Mouse (Mus musculus): ENCODE measurements around the gene Gnao1. TPM values are rescaled to one million over a fixed set of nuclear protein-coding genes. Genes with fewer than 3 reads are reported as not detected.

The Gnao1 gene
- polyA plus RNA-seq, 1 experiment from 2014 or later = 3.5 TPM

DNA sequence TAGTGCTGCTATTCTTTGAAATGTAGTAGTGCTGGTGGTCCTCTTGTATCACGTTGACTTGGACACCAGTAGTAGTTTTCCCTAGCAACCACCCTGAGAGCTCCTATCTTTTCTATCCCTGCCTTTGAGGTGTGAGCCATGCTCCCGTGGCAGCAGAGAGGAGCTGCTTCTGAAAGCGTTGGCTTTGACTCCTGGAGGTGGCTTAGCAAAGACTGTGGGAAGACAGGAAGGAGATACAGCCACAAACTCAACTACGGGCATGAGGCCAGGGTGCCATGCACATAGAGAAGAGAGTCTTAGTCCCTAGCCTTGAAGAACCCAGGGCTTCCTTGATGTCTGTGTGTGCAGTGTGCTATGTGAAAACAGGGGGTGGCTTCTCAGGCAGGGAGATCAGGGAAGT is 10.2 kb downstream of the Gnao1 start:
- H3K9me3 ChIP-seq = no peaks in the 10 kb centered on the region
- ATAC-seq (ENCODE audit: borderline replicate concordance, extremely low read depth, low FRiP score, low TSS enrichment) = no peak
- WGBS = 67% methylated on average over 4 of the region's 4 CpGs
- H3K27ac ChIP-seq = no peak overlapping the region
- no peaks in the 10 kb centered on the region for H3K4me1 ChIP-seq
- H3K27me3 ChIP-seq = peaks cover under 1% of the 10 kb centered on the region; the same call in 1 of the 2 replicates
- no peaks in the 10 kb centered on the region for H3K36me3 ChIP-seq
- H3K4me2 ChIP-seq = no peak overlapping the region
- H3K4me3 ChIP-seq = no peak overlapping the region
- no peak overlapping the region for H3K9ac ChIP-seq

GRCm38 (mm10) chr8:93821327-93821726 is 11.6 kb downstream of the Gnao1 start:
- Histone ChIP-seq H3K4me1 (no peaks in the 10 kb centered on the region), H3K9me3 (no peaks in the 10 kb centered on the region), H3K27ac (no peak overlapping the region), H3K27me3 (no peaks in the 10 kb centered on the region; the same call in 1 of the 2 replicates), H3K36me3 (no peaks in the 10 kb centered on the region), H3K4me3 (no peak overlapping the region), H3K9ac (no peak overlapping the region), H3K4me2 (no peak overlapping the region)
- 75% methylated on average over 7 of the region's 7 CpGs for WGBS
- no peak for ATAC-seq (ENCODE audit: borderline replicate concordance, extremely low read depth, low FRiP score, low TSS enrichment)

- H3K4me3 ChIP-seq = no peak overlapping the region
- H3K27me3 ChIP-seq = no peaks in the 10 kb centered on the region
- H3K36me3 ChIP-seq = no peaks in the 10 kb centered on the region
- H3K9me3 ChIP-seq = no peaks in the 10 kb centered on the region
- H3K9ac ChIP-seq = no peak overlapping the region
- peak; percentile 59; the same call in 1 of the 2 replicates for ATAC-seq (ENCODE audit: borderline replicate concordance, extremely low read depth, low FRiP score, low TSS enrichment)
- no peak overlapping the region for H3K27ac ChIP-seq
- H3K4me2 ChIP-seq = no peak overlapping the region
- no peaks in the 10 kb centered on the region for H3K4me1 ChIP-seq
- WGBS = 31% methylated on average over 4 of the region's 4 CpGs
Measured at GRCm38 (mm10) chr8:93825317-93825716, 15.6 kb downstream of the Gnao1 start.

DNA sequence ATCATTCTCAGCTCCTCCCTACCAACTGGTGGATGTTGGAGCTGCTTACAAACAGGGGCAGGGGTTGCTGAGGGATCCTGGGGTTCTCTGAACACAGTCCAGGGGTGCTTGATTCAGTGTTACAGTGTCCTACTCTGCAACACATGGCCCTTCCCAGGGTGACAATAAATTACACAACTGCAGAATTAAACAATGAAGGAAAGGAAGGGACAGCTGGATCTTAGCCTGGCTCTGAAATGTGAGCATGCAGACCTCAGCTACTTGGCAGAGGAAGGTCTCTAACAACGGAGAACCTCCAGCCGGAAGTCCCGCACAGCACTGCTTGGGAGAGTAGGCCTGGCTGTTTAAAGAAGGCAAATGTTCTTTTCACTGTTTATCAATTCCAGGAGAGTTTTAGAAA is 20.9 kb downstream of the Gnao1 start:
- H3K9ac ChIP-seq = no peak overlapping the region
- no peaks in the 10 kb centered on the region for H3K9me3 ChIP-seq
- H3K4me1 ChIP-seq = no peaks in the 10 kb centered on the region
- WGBS = 63% methylated on average over 3 of the region's 3 CpGs
- H3K27me3 ChIP-seq = no peaks in the 10 kb centered on the region
- no peak overlapping the region for H3K4me2 ChIP-seq
- no peak overlapping the region for H3K4me3 ChIP-seq
- H3K27ac ChIP-seq = no peak overlapping the region
- no peaks in the 10 kb centered on the region for H3K36me3 ChIP-seq
- ATAC-seq (ENCODE audit: borderline replicate concordance, extremely low read depth, low FRiP score, low TSS enrichment) = no peak

DNA sequence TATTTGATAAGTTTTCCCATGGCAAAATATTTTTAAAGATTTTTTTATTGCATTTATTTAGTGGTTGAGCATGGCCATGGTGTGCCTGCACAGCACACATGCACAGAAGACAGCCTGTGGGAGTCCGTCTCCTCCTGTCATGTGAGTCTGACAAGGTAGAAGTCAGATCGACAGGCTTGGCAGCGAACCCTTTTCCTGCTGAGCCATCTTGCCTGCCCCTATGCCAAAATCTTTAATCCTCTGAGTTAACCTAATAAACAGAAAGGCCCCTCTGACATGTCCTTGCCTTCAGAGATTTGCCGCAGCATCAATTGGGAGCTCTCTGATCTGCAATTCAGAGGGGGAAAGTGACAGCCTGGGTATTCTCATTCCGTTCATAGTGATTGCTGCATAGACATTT is 26.0 kb downstream of the Gnao1 start:
- 57% methylated on average over 5 of the region's 5 CpGs for WGBS
- H3K4me2 ChIP-seq = no peak overlapping the region
- H3K27me3 ChIP-seq = no peaks in the 10 kb centered on the region
- no peaks in the 10 kb centered on the region for H3K9me3 ChIP-seq
- H3K4me3 ChIP-seq = no peak overlapping the region
- no peak overlapping the region for H3K27ac ChIP-seq
- H3K36me3 ChIP-seq = no peaks in the 10 kb centered on the region
- 0 out of 2 replicates have a peak, but pooled peaks cover 3% of the 10 kb centered on the region for H3K4me1 ChIP-seq
- ATAC-seq (ENCODE audit: borderline replicate concordance, extremely low read depth, low FRiP score, low TSS enrichment) = no peak
- H3K9ac ChIP-seq = no peak overlapping the region

GRCm38 (mm10) chr8:93839113-93839512 is 29.3 kb downstream of the Gnao1 start:
- H3K36me3 ChIP-seq = no peaks in the 10 kb centered on the region
- H3K9ac ChIP-seq = no peak overlapping the region
- H3K4me3 ChIP-seq = no peak overlapping the region
- peaks cover 11% of the 10 kb centered on the region; the same call in 1 of the 2 replicates for H3K4me1 ChIP-seq
- WGBS = 42% methylated on average over 8 of the region's 8 CpGs
- no peaks in the 10 kb centered on the region for H3K9me3 ChIP-seq
- H3K4me2 ChIP-seq = no peak overlapping the region
- no peak overlapping the region for H3K27ac ChIP-seq
- H3K27me3 ChIP-seq = no peaks in the 10 kb centered on the region
- no peak for ATAC-seq (ENCODE audit: borderline replicate concordance, extremely low read depth, low FRiP score, low TSS enrichment)

GRCm38 (mm10) chr8:93840486-93840885 is 30.7 kb downstream of the Gnao1 start:
- Histone ChIP-seq H3K27ac (no peak overlapping the region), H3K36me3 (no peaks in the 10 kb centered on the region), H3K9me3 (no peaks in the 10 kb centered on the region), H3K9ac (no peak overlapping the region), H3K4me3 (no peak overlapping the region), H3K27me3 (no peaks in the 10 kb centered on the region), H3K4me2 (no peak overlapping the region), H3K4me1 (peaks cover 14% of the 10 kb centered on the region; the same call in 1 of the 2 replicates)
- no peak for ATAC-seq (ENCODE audit: borderline replicate concordance, extremely low read depth, low FRiP score, low TSS enrichment)
- 52% methylated on average over 4 of the region's 4 CpGs for WGBS

- Histone ChIP-seq H3K27me3 (no peaks in the 10 kb centered on the region), H3K4me2 (no peak overlapping the region), H3K9ac (no peak overlapping the region), H3K4me1 (peaks cover 14% of the 10 kb centered on the region; the same call in 1 of the 2 replicates), H3K36me3 (no peaks in the 10 kb centered on the region), H3K4me3 (no peak overlapping the region), H3K27ac (no peak overlapping the region), H3K9me3 (no peaks in the 10 kb centered on the region)
- 27% methylated on average over 10 of the region's 10 CpGs for WGBS
- no peak for ATAC-seq (ENCODE audit: borderline replicate concordance, extremely low read depth, low FRiP score, low TSS enrichment)
Measured at GRCm38 (mm10) chr8:93840956-93841752, 31.4 kb downstream of the Gnao1 start.

DNA sequence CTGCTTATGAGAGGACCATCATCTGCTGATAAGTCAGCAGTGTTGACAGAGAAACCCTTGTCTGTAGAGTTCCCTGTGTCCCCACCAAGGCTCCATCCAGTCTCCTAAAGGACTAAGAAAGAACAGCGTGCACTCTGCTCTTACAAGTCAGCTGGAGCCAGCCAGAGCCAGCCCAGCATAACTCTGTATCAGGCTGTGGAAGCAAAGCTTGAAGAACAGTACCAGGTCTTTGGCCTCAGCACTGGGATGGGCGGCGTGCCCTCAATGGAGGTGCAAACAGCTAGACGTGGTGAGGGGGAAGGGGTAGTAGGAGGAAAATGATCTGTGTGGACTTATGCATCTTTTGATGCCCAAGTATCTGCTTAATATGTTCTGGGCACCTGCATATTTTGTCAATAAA is 32.8 kb downstream of the Gnao1 start:
- Histone ChIP-seq H3K9me3 (no peaks in the 10 kb centered on the region), H3K4me1 (peaks cover 14% of the 10 kb centered on the region; the same call in 1 of the 2 replicates), H3K36me3 (no peaks in the 10 kb centered on the region), H3K4me3 (no peak overlapping the region), H3K27ac (no peak overlapping the region), H3K27me3 (no peaks in the 10 kb centered on the region), H3K4me2 (no peak overlapping the region), H3K9ac (no peak overlapping the region)
- 90% methylated on average over 4 of the region's 4 CpGs for WGBS
- ATAC-seq (ENCODE audit: borderline replicate concordance, extremely low read depth, low FRiP score, low TSS enrichment) = no peak

GRCm38 (mm10) chr8:93843858-93844502 is 34.2 kb downstream of the Gnao1 start:
- Histone ChIP-seq H3K27ac (no peak overlapping the region), H3K9ac (no peak overlapping the region), H3K27me3 (no peaks in the 10 kb centered on the region), H3K4me1 (peaks cover 14% of the 10 kb centered on the region; the same call in 1 of the 2 replicates), H3K36me3 (no peaks in the 10 kb centered on the region), H3K9me3 (no peaks in the 10 kb centered on the region), H3K4me3 (no peak overlapping the region), H3K4me2 (peak overlapping the region; percentile 12; the same call in 1 of the 2 replicates)
- peak; percentile 28; the same call in 1 of the 2 replicates for ATAC-seq (ENCODE audit: borderline replicate concordance, extremely low read depth, low FRiP score, low TSS enrichment)
- WGBS = 30% methylated on average over 12 of the region's 12 CpGs

GRCm38 (mm10) chr8:93845186-93845585 is 35.4 kb downstream of the Gnao1 start:
- Histone ChIP-seq H3K4me3 (no peak overlapping the region), H3K9ac (no peak overlapping the region), H3K36me3 (no peaks in the 10 kb centered on the region), H3K27ac (no peak overlapping the region), H3K4me2 (no peak overlapping the region), H3K4me1 (peaks cover 14% of the 10 kb centered on the region; the same call in 1 of the 2 replicates), H3K27me3 (no peaks in the 10 kb centered on the region), H3K9me3 (no peaks in the 10 kb centered on the region)
- 70% methylated on average over 1 of the region's 1 CpGs for WGBS
- ATAC-seq (ENCODE audit: borderline replicate concordance, extremely low read depth, low FRiP score, low TSS enrichment) = no peak

- no peak for ATAC-seq (ENCODE audit: borderline replicate concordance, extremely low read depth, low FRiP score, low TSS enrichment)
- H3K27ac ChIP-seq = no peak overlapping the region
Measured at GRCm38 (mm10) chr8:93852087-93852645, 42.4 kb downstream of the Gnao1 start.

More at GRCm38 (mm10) chr8:93852087-93852645, 42.4 kb downstream of the Gnao1 start:
- H3K4me1 ChIP-seq = no peaks in the 10 kb centered on the region
- WGBS = 55% methylated on average over 11 of the region's 11 CpGs
- H3K4me2 ChIP-seq = no peak overlapping the region
- H3K36me3 ChIP-seq = no peaks in the 10 kb centered on the region
- no peak overlapping the region for H3K9ac ChIP-seq
- no peak overlapping the region for H3K4me3 ChIP-seq
- no peaks in the 10 kb centered on the region for H3K27me3 ChIP-seq
- H3K9me3 ChIP-seq = no peaks in the 10 kb centered on the region
